Mouse (Mus musculus): Measurements from ENCODE around the gene Pex7.
"Not testable (repeated sequence)": the region's sequence is repeated elsewhere in the genome, so short reads cannot be mapped to it uniquely, and the experiment has no call there.

Gene Pex7

GRCm38 (mm10) chr10:19934384-19935294 is 27.1 kb upstream of the Pex7 start, which contains the start of gene Map3k5:
TSS of gene Map3k5 (plus strand) at chr10:19934472.
- in situ Hi-C loops (cut with MboI; ENCODE audit: unreplicated experiment in 2 of 2), result loop anchor here (5.0 to 10.0 kb wide), 2 partner anchors 70 to 138 kb away; no protein-coding TSS in a partner anchor

DNA sequence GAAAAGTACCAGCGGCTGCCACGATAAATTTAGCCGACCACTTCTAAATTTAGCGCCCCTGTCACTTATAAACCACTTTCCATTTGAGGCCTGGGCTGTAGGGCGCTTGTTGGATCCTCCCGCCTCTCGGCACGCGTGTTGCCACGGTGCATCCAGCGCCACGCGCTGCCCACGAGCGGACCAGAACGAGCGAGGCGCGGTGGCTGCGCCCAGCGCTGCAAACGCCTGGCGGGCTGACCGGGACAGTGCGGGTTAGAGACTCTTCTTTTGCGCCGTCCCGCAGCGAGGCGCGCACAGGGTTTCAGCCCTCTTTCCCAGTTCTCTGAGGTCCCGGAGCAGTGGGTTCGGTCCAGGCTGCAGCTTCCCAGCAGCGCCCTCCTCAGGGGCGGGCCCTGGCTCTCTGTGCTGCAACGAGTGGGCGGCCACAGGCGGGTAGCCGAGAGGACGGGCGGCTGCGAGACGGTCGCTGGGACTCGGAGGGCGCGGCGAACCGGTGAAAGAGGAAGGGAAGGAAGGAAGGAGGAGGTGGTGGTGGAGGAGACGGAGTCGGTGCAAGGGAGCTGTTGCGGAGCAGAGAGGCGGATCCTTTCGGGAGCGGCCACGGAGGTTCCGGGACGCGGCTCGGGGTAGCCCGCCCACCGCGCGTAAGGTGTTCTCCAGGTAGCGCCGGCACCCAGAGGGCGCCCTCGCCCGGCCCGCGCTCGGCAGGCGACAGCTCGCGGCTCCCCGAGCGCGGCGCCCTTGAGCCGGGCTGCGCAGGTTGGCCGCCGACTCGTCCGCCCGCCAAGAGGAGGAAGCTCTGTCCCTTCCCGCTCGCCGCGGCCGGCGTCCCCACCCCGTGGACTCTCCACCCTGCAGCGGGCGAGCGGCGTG is 26.3 kb upstream of the Pex7 start:
- in situ Hi-C loops (cut with MboI; ENCODE audit: unreplicated experiment in 2 of 2), result loop anchor here (5.0 to 10.0 kb wide), 2 partner anchors 71 to 139 kb away; no protein-coding TSS in a partner anchor

- in situ Hi-C loops (cut with MboI; ENCODE audit: unreplicated experiment in 2 of 2), result loop anchor here (5.0 to 10.0 kb wide), 2 partner anchors 72 to 139 kb away; no protein-coding TSS in a partner anchor
These were observed 25.5 kb upstream of the Pex7 start for GRCm38 (mm10) chr10:19932986-19933385.

DNA sequence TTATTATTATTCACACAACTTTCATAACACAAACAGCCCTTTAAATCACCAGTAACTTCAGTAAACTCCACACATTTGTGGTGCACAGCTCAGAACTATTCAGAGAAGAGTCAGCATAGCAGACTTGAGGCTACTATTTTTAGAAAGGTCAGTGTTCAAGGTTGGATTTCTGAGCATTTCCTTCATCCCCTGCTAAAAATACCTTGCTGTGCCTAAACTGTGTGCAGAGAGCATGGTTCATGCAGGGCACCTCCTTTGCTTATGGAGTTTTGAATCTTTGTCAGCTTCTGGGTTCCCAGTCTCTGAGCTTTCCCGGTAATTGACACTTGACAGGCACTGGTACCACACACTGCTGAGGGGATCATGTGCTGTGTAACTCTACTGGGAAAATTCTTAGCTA is 20.7 kb upstream of the Pex7 start:
- in situ Hi-C loops (cut with MboI; ENCODE audit: unreplicated experiment in 2 of 2), result no loop called here

DNA sequence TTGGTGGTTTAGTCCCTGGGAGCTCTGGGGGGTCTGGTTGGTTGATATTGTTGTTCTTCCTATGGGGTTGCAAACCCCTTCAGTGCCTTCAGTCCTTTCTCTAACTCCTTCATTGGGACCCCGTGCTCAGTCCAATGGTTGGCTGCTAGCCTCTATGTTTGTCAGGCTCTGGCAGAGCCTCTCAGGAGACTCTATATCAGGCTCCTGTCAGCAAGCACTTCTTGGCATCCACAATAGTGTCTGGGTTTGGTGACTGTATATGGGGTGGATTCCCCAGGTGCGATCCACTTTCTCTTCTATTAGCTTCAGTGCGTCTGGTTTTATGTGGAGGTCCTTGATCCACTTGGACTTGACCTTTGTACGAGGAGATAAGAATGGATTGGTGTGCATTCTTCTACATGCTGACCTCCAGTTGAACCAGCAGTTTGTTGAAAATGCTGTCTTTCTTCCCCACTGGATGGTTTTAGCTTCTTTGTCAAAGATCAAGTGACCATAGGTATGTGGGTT is 19.0 kb upstream of the Pex7 start:
- in situ Hi-C loops (cut with MboI; ENCODE audit: unreplicated experiment in 2 of 2), result not testable (repeated sequence)

- in situ Hi-C loops (cut with MboI; ENCODE audit: unreplicated experiment in 2 of 2), result loop anchor here (25.0 kb wide), 2 partner anchors 388 to 1038 kb away; partner anchors contain the start of genes Ahi1 (in 1 of the 2) and Bclaf1 (in 1 of the 2)
These were observed 16.8 kb upstream of the Pex7 start for GRCm38 (mm10) chr10:19924256-19924655.

DNA sequence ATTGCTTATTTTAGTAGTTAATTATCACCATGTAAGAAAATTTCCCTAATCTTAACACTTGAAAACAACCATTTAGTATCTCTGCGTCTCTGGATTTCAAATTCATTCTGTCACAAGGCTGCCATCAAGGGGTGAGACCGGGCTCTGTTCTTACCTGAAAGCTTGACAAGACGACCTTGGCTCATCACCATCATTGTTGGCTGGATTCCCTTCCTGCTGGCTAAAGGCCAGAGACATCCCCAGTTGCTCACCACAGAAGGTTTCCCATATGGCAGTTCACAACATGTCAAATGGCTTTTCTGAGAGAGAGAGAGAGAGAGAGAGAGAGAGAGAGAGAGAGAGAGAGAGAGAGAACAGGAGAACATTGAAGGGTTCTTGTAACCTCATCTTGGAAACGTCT is 14.9 kb upstream of the Pex7 start:
- in situ Hi-C loops (cut with MboI; ENCODE audit: unreplicated experiment in 2 of 2), result loop anchor here (25.0 kb wide), 2 partner anchors 390 to 1040 kb away; partner anchors contain the start of genes Ahi1 (in 1 of the 2) and Bclaf1 (in 1 of the 2)

DNA sequence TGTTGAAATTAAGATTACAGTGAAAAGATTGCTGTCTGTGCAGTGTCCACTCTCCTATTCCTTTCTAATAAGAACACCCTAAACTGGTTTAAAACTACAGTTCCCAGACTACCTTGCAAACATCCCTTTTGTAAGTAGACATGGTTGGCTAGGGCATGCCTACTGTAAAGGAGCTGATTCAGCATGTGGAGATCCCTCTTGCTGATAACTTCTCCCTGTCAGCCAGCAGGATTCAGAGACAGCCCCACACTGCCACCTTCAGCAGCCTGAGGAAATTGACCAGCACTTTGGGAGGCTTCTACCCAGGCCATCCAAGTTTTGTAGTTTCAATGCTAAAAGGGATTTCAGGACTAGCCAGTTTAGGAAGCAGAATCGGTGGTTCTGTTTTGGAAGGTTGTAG is 7.8 kb upstream of the Pex7 start:
- in situ Hi-C loops (cut with MboI; ENCODE audit: unreplicated experiment in 2 of 2), result loop anchor here (10.0 to 25.0 kb wide), 3 partner anchors 370 to 1047 kb away; partner anchors contain the start of genes Ahi1 (in 1 of the 2) and Bclaf1 (in 1 of the 2)

DNA sequence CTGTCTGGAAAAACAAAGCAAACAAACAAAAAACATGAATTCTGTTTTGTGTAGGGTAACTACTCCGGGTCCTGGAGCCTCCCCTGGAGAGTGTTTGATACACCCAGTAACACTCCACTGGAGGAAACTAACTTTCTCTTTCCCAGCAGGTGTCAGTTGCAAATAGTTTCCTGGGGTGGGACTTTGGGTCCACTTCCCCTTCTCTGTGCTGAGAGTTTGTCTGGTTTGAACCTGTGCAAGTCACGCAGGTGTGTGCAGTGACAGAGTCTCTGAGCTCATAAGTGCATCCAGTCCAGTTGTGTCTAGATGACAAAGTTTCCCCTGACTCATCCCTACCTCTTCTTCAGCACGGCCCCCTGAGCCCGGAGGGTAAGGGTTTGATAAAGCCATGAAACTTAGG is 6.3 kb upstream of the Pex7 start:
- in situ Hi-C loops (cut with MboI; ENCODE audit: unreplicated experiment in 2 of 2), result loop anchor here (10.0 to 25.0 kb wide), 3 partner anchors 371 to 1048 kb away; partner anchors contain the start of genes Ahi1 (in 1 of the 2) and Bclaf1 (in 1 of the 2)

DNA sequence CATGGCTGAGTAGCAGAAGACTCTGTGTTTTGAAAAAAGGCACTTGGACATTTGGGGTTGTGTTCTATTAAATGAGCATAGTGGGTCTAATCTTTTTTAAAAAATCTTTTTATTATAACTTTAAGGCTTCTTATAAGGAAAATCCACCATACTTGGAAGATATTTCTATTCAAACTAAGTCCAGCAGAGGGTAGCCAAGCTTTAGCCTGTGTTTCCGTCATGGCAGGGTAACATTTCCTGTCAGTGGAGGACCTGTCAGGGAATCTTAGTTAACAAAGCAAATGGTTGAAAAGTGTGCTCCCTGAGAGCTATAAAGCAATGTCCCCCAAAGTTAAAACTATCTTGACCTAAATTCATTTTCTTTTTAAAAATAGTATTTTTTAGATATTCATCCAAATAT is 4.1 kb upstream of the Pex7 start:
- in situ Hi-C loops (cut with MboI; ENCODE audit: unreplicated experiment in 2 of 2), result loop anchor here (10.0 to 25.0 kb wide), 3 partner anchors 373 to 1051 kb away; partner anchors contain the start of genes Ahi1 (in 1 of the 2) and Bclaf1 (in 1 of the 2)

DNA sequence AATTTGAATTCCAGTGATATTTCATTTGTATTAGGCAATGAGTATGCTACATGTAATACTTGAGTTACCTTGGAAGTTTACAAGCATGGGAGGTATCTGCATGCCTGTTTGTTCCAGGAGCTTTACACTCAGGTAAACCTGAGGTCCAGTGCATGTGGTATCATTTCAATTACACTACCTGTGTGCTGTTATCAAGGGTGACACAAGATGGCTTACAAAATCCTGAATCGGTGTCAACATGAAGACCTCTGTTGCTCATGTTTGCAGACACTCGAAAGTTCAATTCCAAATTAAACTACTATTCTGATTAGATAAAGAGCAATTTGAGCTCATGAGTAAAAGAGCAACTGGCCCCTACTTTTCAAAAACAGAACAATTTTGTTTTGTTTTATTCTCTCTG is 3.0 kb upstream of the Pex7 start:
- in situ Hi-C loops (cut with MboI; ENCODE audit: unreplicated experiment in 2 of 2), result loop anchor here (10.0 to 25.0 kb wide), 3 partner anchors 374 to 1052 kb away; partner anchors contain the start of genes Ahi1 (in 1 of the 2) and Bclaf1 (in 1 of the 2)

DNA sequence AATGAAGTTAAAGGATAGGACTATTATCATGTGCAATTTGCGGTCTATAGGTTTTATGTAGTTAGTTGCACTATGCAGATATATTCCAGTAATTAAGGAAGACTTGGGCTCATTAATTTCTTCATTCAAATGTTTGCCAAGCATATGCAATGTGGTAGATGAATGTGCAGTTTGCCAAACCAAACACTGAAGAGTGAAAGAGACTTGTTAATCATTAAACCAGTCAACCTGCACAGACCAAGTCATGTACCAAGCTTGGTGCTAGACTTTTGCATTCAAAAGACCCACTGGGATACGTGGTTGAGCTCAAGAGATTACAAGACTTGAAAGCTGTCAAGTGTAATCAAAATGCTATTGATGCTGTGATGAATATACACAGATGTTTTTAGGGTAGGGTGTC is 587 bp upstream of the Pex7 start:
- in situ Hi-C loops (cut with MboI; ENCODE audit: unreplicated experiment in 2 of 2), result loop anchor here (5.0 to 25.0 kb wide), 3 partner anchors 219 to 1054 kb away; partner anchors contain the start of genes Ahi1 (in 1 of the 2) and Bclaf1 (in 1 of the 2)

DNA sequence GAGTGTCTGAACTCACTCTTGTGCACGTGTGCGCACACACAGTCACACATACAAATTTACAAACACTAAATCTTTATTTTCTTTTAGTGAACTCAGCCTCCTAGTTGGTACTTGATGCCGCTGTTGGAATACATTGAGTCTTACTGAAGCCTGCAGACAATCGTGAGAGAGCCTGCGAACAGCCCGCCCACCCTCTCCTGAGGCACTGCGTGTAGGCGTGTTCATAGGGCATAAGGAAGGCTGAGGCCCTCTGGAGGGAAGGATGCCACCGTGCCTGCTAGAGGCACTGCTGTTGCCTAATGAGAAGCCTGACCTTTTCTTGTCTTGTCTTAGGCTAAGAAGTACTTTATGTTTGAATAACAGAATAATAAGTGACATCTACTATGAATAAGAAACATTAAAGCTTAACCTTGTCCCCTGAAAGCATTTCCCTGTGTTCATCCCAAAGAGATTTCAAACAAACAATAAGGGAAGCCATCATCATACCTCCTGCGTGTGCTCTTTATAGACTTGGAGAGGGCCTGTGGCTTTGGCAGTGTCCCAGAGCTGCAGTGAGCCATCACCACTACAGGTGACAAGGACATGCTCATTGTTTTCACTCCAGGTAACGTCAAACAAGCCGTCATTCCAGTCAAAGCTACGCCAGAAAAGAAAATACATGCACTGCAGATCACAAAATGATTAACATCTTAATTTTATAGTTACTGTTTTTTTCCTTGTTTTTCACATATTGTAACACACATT is 3.2 kb downstream of the Pex7 start:
- in situ Hi-C loops (cut with MboI; ENCODE audit: unreplicated experiment in 2 of 2), result loop anchor here (25.0 kb wide), 2 partner anchors 408 to 1058 kb away; partner anchors contain the start of genes Ahi1 (in 1 of the 2) and Bclaf1 (in 1 of the 2)

GRCm38 (mm10) chr10:19901992-19902391 is 5.5 kb downstream of the Pex7 start:
- in situ Hi-C loops (cut with MboI; ENCODE audit: unreplicated experiment in 2 of 2), result loop anchor here (25.0 kb wide), 2 partner anchors 410 to 1060 kb away; partner anchors contain the start of genes Ahi1 (in 1 of the 2) and Bclaf1 (in 1 of the 2)

DNA sequence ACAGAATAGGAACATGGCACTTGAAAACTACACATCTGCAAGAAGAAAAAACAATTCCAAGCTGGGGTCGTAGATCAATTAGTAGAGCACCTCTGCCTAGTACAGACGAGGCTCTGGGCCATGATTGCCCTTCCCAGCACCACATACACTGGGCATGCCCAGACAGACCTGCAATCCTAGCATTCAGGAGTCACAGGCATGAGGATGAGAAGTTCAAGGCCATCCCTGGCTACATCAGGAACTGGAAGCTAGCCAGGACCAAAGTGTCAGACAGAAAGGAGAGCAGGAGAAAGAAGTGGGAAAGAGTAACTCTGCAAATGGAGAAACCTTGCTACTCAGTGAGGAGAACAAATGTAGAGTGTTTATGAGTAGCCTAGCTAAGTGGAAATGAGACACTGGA is 7.3 kb downstream of the Pex7 start:
- in situ Hi-C loops (cut with MboI; ENCODE audit: unreplicated experiment in 2 of 2), result loop anchor here (25.0 kb wide), 2 partner anchors 412 to 1062 kb away; partner anchors contain the start of genes Ahi1 (in 1 of the 2) and Bclaf1 (in 1 of the 2)

GRCm38 (mm10) chr10:19893976-19894375 is 13.5 kb downstream of the Pex7 start:
- in situ Hi-C loops (cut with MboI; ENCODE audit: unreplicated experiment in 2 of 2), result loop anchor here (5.0 to 25.0 kb wide), 9 partner anchors 182 to 982 kb away; partner anchors contain the start of gene Il20ra (in 1 of the 2)

GRCm38 (mm10) chr10:19893146-19893545 is 14.3 kb downstream of the Pex7 start:
- in situ Hi-C loops (cut with MboI; ENCODE audit: unreplicated experiment in 2 of 2), result loop anchor here (5.0 to 25.0 kb wide), 9 partner anchors 181 to 981 kb away; partner anchors contain the start of gene Il20ra (in 1 of the 2)

GRCm38 (mm10) chr10:19891686-19892085 is 15.8 kb downstream of the Pex7 start:
- in situ Hi-C loops (cut with MboI; ENCODE audit: unreplicated experiment in 2 of 2), result loop anchor here (5.0 to 25.0 kb wide), 9 partner anchors 179 to 979 kb away; partner anchors contain the start of gene Il20ra (in 1 of the 2)

All from v-Abl transformed pro-B cells (cell line).